Mouse (Mus musculus): ENCODE measurements around the gene Casp12.

DNA sequence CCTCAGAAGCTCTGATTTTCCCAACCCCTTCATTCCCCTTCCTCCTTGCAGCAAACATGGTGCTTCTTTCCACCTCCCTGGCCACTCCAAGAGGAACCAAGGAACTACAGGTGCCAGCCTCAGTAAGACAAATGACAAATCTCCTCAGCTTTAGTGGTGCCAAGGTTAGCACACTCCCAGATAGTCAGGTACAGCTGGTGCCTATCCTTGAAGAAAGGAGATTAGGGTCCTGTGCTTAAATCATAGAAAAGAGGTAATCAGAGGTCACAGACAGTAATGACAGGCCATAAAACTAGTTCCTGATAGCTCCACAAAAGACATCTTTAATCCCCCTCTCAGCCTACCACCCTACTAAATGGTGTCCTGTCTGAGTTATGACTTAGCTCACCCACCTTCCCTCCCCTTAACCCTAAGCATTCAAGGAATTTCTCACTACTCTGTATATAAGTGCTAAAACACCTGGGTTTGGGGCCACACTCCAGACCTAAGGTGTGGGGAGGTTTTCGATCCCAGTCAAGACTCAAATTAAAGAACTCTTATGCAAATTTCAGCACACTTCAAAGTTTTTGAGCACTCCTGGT is 65.8 kb downstream of the Casp12 start:
- TF ChIP-seq CTCF (IDR thresholded peaks at IDR 0.05): no peak
- no peak for TF ChIP-seq POLR2A (IDR thresholded peaks at IDR 0.05; ENCODE audit: insufficient read depth, low read depth, low read length)
- TF ChIP-seq EP300 (IDR thresholded peaks at IDR 0.05; ENCODE audit: insufficient read depth, low read depth, low read length): no peak
